Mouse (Mus musculus) adrenal gland (tissue): ENCODE measurements around the gene Cd63.

Source experiments
- intact Hi-C: fragments of 180-260 bp; cut with DNase I; formaldehyde crosslinking; loops from one replicate; pipeline ENCODE4 v1.15.1; 2025
- long read RNA-seq, 2 experiments: library from polyadenylated mRNA; unstranded; transcript quantifications; one replicate each; pipeline ENCODE4 v2.0.0; 2020; ENCODE audit warnings: borderline replicate concordance in 1 of 2; ENCODE audit not compliant: insufficient replicate concordance in 1 of 2

The Cd63 gene
- long read RNA-seq, experiment 1, transcript Cd63-201 (8 exons, 1,063 nt), result major isoform, 283 of 299 reads
- long read RNA-seq, experiment 1, partial matches to known transcripts, result 11 of 299 reads
- long read RNA-seq, experiment 1, other reads (novel, unspliced or antisense), result 5 of 299 reads
- long read RNA-seq, experiment 2, transcript Cd63-201 (8 exons, 1,063 nt), result major isoform, 587 of 645 reads
- long read RNA-seq, experiment 2, partial matches to known transcripts, result 41 of 645 reads
- long read RNA-seq, experiment 2, other reads (novel, unspliced or antisense), result 17 of 645 reads

DNA sequence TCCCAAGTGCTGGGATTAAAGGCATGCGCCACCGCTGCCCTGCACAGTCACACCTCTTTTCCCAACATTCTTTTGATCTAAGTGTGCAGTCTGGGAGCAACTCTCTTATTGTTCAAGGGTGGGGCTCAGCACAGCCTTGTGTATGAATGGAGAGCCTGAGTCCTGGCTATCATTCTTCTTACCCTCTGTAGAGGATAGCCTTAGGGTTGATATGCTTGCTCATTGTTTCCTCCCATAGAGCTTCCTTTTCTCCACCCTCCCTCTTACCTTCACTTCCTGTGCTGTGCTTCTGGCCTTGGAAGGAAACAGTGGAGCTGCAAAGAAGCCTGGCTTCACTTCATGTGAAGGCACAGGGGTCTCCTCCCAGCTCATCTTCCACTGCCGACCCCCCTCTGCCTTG, at the start of gene Cd63:
TSS of gene Cd63 (plus strand) at position 292 of the 400 bp plus-strand sequence.
- intact Hi-C loops, result no loop called here

DNA sequence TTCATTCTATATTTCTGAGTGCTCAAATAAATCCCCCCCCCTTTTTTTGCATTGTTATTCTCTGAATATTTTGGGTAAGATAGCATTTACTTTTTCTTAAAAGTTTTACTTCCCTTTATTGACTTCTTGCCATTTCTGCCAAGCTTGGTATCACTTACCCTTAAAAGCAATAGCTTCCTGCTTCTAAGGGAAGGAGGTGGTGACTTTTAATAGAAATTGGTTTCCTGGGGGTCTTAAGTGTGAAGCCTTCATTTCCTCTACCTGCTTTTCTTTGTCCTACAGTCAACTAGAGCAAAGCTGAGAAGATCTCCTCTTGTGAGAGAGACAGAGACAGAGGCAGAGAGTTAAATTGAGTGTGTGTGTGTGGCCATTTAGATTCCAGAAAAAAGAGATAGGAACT, 39.6 kb upstream of the Cd63 start:
- intact Hi-C loops, result no loop called here

DNA sequence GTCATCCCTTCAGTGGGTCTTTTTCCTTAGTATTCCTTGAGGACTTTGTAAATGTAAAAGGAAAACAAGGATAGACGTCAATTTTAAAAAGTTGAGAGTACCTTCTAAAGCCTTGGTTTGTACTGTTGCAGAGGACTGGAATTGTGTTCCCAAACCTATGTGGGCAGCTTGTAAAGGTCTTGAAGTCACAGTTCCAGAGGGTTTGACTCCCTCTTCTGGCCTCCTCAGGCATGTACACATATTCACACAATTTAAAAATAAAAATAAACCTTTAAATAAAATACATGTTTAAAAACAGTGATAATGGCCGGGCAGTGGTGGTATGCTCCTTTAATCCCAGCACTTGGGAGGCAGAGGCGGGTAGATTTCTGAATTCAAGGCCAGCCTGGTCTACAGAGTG, 34.7 kb upstream of the Cd63 start:
- intact Hi-C loops, result no loop called here

DNA sequence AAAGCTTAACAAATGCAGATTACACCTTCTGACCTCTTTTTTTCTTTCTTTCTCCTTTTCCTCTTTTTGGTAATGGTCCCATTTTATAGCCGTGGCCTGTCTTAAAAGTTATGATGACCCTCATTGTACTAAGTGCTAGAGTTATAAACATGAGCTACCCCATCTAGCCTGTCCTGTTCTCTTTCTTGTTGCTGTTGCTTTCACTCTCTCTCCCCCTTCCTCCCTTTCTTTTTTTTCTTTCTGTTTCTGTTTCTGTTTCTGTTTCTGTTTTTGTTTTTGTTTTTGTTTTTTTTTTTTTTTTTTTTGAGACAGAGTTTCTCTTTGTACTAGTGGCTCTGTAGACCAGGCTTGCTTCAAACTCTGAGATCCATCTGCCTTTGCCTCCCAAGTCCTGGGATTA, 34.3 kb upstream of the Cd63 start:
- intact Hi-C loops, result no loop called here

DNA sequence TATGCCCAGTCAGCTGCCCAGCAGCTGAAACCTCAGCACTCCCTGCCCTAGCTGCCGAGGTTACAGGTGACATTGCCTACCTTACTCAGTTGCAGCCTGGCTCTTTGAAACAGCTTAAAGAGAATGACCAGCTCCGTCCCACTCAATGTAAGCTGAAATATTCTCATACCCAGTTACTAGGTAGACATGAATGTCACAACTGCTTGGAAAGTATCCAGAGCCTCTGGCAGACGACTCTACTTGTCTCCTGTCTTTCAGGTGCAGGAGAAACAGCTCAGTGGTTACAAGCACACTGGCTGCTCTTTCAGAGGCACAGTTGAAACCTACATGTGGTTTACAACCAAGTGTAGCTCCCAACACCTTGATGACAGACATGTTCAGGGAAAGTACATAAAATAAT, 30.4 kb upstream of the Cd63 start:
- intact Hi-C loops, result no loop called here

DNA sequence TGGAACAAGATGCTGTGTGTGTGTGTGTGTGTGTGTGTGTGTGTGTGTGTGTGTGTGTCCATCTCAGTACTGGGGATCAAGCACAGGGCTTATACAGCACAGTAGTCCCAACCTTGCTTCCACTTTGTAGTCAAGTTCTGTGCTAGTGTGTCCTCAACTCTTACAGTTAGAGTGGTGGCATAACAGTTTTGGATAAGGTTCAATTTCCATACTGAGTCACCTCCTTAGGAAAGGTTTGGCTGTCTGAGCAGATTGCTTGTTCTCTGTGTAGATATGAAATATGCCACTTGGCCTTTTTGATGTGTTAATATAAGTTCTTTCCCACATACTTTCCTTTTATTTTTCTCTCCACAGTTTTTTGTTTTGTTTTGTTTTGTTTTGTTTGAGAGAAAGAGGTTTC, 22.5 kb upstream of the Cd63 start:
- intact Hi-C loops, result no loop called here

DNA sequence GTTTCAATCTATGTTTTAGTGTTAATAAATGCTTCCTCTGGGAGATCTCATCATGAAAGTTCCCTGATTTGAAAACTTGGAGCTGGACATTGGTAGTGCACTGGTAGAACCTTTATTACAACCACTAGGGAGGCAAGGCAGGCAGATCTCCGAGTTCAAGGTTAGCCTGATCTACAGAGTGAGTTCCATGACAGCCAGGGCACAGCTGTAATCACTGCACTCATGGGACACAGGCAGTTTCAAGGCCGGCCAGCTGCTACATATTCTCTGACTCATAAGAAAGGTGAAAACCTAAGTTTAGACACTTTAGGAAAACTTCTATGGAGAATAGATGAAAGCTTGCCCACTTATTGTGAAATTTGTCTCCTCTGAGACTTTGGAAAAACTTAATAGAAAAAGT, 22.0 kb upstream of the Cd63 start:
- intact Hi-C loops, result no loop called here

DNA sequence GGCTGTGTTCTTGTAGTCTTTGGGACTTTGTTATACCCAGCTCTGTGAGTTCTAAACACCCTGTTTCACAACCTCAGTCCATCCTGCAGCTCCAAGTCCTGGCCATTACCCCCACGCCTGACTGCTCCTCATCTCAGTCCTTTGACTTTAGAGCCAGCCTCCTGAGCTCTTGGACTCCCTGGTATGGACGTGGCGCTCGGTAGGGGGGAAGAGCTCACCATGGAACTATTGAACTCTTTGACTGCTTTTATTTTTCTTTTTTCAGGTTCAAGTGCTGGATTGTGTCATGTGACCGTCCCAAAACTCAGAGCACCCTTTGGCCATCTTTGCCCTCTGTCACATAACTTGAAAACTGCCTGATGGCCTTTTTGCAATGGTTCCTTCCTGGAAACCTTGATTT, 18.7 kb upstream of the Cd63 start:
- intact Hi-C loops, result no loop called here

DNA sequence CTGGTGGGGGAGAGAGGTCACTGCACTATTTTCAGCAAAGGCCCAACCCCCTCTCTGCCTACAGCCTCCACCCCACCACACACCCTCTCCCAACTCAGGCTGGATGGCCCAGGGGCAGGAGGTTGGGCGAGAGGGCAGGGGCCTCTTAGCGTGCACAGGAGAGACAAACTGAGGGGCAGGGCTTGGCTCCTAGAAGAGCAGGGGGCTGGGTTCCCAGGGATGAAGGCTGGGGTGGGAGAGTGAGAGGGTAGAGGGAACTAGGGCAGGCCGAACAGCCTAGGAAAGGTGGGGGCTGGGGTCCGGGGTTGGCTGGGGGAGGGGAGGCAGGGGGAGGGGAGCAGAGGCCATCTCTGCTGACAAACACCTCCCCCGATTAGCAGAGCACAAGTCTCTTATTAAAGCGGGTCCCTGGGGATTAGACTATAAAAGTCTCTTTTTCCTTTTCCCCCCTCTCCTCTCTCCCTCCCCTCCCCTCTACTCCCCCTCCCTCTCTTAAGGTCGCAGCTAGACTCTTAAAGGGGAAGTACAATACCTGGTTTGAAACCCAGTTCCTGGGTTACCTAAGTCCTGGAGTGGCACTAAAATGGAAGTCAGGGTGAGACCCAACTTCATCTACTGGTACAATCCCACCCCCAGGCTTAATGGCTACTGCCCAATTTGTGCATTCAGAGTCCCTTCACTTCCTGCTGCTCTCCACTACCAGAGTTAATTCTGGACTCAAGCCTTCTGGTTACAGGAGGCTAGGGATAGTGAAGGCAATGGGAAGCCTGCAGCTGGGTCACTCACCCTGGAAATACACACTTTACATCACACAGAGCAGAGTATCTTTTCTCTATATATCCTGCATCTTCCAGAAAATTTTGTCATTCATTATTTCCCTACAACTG, 11.6 kb upstream of the Cd63 start:
- intact Hi-C loops, result no loop called here

DNA sequence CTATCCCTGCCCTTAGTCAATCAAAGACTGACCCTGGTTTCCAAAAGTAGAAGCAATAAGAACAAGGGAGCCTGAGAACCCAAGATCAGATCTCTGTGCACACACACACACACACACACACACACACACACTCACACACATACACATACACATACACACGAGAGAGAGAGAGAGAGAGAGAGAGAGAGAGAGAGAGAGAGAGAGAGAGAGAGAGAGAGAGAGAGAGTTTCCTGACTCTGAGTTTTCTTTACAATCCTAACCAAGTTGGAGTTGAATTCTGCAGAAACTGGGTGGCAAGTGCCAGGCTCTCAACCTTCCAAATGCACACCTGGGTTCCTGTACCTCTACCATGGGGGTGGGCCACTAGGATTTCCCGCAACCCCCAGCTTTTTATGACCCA, 10.9 kb upstream of the Cd63 start:
- intact Hi-C loops, result no loop called here

DNA sequence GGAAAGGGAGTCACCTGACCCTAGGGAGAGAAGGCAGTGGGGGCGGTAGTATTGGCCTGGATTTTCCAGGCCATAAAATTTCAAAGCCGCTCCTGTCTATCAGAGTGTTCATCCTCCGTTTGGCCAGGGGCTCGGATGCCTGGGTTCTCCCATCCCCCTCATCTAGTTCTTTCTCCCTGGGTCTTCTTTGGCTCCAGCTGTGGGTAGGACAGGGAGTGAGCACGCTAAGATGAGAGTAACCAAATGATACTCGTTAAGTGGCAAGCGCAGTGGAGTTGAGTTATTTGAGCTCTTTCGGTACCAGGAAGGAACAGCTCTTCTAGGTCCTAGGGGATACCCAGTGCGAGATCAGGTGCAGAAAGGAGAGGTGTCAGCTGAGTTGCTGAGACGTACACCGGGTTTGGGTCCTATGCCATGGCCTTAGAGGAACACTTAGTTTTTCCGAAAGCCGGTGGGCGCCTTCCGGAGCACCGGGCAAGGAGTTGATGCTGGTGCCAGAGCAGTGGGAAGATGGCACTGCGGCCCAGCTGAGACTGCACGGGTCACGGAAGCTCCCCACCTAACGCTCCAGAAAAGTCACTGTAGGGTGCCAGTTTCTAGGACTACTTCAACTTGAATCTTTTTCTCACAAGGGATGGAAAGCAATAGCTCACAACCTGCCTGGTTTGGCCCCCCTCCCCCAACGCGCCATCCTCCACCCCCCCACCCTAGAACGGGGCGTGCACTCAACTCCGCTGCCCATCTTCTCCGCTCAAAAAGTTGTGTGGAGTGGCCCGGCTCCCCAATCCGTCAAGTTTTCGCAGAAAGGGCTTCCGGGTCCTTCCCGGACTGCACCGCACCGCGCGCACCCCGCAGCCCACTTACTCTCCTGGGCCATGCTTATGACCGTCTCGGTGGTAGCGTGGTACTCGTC, 10.2 kb upstream of the Cd63 start:
- intact Hi-C loops, result no loop called here

DNA sequence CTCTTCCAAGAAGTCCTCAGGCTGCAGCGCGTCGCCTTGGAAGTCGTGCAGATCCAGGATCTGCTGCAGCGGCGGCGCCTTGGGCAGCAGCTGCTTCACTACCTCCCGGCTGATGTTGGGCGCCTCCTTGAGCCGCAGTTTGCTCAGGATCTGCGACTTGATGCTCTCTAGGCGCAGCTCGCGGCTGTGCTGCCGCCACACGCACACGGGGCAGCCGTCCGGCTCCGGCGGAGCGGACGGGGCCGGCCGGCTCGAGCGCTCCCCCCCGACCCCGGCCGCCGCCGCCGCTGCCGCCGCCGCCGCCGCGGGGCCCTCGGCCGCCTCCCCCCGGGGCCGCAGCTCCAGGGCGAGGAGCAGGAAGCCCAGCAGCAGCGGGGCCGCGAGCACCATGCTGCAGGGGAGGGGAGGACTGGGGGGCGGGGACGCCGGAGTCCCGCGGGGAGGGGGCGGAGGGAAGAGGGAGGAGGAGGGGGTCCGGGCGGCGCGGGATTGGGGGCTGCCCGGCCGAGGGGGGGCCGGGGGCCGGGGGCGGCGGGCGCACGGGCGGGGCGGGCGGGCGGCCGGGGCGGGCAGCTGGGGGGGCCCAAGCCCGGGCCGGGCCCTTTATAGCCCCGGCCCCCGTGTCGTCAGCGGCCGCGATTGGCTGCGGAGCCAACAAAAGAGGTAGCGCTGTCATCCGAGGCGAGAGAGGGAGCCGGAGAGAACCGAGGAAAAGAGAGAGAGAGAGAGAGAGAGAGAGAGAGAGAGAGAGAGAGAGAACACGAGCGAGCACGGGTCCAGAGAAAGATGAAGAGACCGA, 9.3 kb upstream of the Cd63 start, which contains the start of gene Gdf11:
TSS of gene Gdf11 (minus strand) at position 423 of the 799 bp plus-strand sequence.
- intact Hi-C loops, result no loop called here

DNA sequence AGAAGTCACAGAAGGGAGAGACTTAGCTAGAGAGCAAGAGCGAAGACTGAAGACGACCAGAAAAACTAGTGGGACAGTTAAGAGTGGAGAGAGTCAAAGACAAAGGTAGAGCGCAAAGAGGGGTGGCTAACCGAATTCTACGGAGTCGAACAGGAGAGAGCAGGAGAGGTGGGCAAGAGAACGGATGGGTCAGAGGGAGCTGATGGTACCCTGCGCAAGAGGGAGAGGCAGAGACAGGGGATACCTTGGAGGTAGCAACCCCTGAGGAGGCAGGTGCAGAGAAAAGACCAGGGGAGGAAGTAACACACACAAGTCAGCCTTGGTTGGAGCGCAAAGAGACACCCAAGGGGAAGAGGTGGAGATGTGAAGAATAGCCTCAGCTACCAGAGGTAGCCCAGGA, 8.5 kb upstream of the Cd63 start:
- intact Hi-C loops, result no loop called here

DNA sequence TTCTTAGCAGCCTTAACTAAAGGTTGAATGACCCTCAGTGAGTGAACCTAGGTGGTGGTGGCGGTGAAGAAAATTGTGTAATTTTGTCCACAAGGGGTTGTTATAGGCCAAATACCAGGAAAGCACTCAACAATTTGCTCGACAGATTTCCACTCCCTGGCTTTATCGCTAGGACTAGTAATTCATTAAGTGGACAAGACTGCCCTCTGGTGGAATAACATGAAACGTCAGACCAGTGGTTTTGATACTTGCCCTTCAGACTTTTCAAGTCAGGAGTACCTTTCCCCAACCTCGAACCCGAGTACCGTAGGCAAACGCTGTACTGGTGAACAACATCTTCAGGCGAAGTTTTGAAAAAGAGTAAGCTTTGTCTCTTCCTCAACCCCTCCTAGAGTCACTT, 5.4 kb upstream of the Cd63 start:
- intact Hi-C loops, result loop anchor here (2.0 kb wide), 2 partner anchors 51 to 165 kb away; no protein-coding TSS in a partner anchor

DNA sequence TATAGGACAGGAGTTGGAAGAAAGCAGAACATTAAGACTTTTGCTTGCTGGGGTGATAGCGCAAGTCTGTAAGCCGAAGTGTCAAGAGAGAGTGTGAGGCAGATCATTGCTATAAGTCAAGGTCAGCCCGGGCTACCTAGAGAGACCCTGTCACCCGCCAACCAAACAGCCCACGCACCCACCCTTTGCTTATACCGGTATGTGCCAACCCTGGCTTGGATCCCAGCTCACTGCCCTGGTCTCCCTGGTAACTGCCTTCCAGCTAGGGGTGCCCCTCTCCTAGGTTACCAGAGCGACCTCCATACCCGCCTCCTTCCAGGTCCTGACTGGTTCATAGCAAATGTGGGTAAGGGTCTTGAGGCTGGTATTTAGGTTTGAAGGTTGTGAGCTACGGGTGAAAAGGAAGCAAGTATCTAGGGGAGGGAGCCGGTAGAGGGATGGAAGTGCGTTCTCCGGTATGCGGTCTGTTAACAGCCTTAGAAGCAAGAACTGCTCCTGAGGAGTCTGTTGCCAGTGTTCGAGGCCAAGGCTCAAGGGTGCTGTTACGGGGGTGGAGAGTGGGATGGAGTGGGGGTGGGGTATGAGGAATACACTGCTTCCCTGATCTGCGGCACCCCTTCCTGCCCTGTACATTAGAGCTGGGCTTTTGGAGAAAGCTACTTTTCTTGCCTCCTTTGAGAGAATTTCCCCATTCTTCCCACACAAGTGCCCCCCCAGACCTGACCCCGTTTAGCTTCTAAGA, 4.7 kb upstream of the Cd63 start:
- intact Hi-C loops, result loop anchor here (2.0 kb wide), 2 partner anchors 51 to 165 kb away; no protein-coding TSS in a partner anchor

DNA sequence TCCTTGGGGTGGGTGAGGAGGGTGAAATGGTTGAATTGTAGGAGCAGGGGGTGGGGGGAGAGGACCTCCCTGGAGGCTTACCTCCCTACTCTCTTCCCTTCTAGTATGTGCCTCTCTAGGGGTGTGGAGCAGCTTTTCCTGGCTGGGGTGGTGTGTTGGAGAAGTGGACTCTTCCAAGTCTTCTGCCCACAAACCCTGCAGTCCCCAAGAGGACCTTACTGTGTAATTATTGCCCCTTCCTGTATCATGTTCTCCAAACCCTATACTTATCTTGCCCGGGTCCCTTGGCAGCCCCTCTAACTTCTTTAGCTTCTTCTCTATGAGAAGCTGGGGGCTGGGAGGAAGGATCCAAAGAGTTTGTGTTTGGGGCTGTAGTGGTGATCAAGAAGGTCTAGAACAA, 4.0 kb upstream of the Cd63 start:
- intact Hi-C loops, result no loop called here

DNA sequence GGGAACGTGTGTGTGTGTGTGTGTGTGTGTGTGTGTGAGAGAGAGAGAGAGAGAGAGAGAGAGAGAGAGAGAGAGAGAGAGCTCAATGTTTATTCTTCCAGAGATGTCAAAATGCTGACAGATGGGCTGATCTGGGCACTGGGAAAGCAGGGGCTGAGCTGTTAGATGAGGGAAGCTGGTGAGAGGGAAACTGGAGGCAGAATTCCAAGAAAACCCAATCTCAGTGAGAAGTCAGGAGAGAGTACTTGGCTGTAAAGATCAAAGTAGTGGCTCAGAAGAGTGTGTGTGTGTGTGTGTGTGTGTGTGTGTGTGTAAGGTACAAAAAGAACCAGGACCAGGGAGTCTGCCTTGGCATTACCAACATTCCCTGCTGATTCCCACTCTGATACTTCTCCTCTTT, 3.3 kb upstream of the Cd63 start:
- intact Hi-C loops, result no loop called here

DNA sequence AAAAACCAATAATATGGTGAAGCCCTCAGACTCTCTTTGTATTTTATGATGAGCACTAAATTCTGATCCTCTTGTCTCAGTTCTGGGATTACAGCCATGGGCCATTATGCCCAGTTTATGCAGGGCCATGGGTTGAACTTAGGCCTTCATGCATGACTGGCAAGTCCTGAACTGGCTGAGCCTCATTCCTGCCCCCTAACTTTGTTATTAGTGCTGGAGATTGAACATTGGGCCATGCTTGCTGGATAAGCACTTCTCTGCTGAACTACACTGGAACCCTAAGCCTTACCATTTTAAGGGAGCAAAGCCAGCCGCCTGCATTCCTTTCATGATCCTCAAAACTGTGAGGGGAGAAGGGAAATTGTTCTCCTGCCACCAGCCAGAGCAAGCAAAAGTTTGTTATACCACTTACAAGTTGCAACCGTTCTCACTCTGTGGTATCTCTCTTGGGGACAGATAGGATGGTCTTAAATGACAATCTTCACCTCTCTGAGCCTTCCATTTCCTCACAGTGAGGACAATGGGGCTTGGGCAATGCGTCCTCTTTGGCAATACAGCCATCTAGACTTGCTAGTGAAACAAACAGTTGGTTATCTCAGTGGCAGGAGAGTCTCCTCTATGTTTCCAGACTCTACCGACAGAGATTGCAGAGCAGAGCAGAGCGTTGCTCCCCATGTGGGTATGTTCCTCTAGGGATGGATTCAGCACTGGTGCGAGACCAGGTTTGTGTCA, 864 bp upstream of the Cd63 start:
- intact Hi-C loops, result no loop called here

DNA sequence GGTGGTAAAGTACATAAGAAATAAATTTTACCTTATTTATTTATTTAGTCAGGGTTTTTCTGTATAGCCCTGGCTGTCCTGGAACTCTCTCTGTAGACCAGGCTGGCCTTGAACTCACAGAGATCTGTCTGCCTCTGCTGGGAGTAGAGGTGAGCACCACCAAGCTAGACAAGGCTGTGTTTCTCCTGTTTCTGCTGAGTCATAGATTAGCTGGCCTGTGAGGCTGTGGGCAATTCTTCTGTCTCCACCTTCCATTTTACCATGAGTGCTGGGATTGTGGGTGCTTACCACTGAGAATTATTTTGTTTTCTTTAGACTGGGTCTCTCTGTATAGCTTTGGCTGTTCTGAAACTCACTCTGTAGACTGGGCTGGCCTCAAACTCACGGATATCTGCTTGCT, 620 bp downstream of the Cd63 start:
- intact Hi-C loops, result no loop called here
